Mouse (Mus musculus) heart, embryonic 10.5 days (tissue): Measurements from ENCODE around the gene Pdzd7. TPM values are rescaled to one million over a fixed set of nuclear protein-coding genes. Genes with fewer than 3 reads are reported as not detected.

Experiments
- polyA plus RNA-seq: library from polyadenylated mRNA; unstranded; fragments of >200 nt; fragmentation: Nextera tagmentation; extraction: Ambion mirVana; gene quantifications from 2 replicates; pipeline ENCODE4 v1.2.1, GENCODE M21; 2016

Gene Pdzd7
- polyA plus RNA-seq, 1 experiment from 2014 or later: 0.55 TPM

Other genes starting within 250 kb of the Pdzd7 start
- 56.6 and 60.6 TPM in 2 replicates for gene Slf2, start 114.6 kb downstream of the Pdzd7 start, polyA plus RNA-seq
- 1.3 and 3.4 TPM in 2 replicates for gene Sema4g, start 56.6 kb downstream of the Pdzd7 start, polyA plus RNA-seq
- gene Twnk, start 40.1 kb downstream of the Pdzd7 start, polyA plus RNA-seq: 24.4 and 27.0 TPM in 2 replicates
- 63.8 and 66.3 TPM in 2 replicates for gene Mrpl43, start 39.3 kb downstream of the Pdzd7 start, polyA plus RNA-seq
- 47.5 and 61.4 TPM in 2 replicates for gene Lzts2, start 31.3 kb downstream of the Pdzd7 start, polyA plus RNA-seq
- gene Sfxn3, start 1.8 kb upstream of the Pdzd7 start, polyA plus RNA-seq: 11.8 and 13.4 TPM in 2 replicates
- gene Kazald1, start 29.5 kb upstream of the Pdzd7 start, polyA plus RNA-seq: 3.3 and 6.3 TPM in 2 replicates
- gene Tlx1, start 105.0 kb upstream of the Pdzd7 start, polyA plus RNA-seq: 1.0 and 4.1 TPM in 2 replicates
- 0.20 and 1.0 TPM in 2 replicates for gene Lbx1, start 190.1 kb upstream of the Pdzd7 start, polyA plus RNA-seq